Mouse (Mus musculus) MEL (cell line): ENCODE results near the gene Esd. TPM values are rescaled to one million over a fixed set of nuclear protein-coding genes. Genes with fewer than 3 reads are reported as not detected.

Experiments
- DNase-seq: peaks from one replicate; pipeline ENCODE4 v3.0.0; 2011; ENCODE audit warnings: low read depth, low spot score
- H3K27ac ChIP-seq: 2 replicates; pipeline ENCODE4 v1.5.1; 2012; ENCODE audit warnings: low read depth, mild to moderate bottlenecking, control low read depth, low read length, moderate library complexity; ENCODE audit not compliant: control insufficient read depth
- H3K27me3 ChIP-seq, 2 experiments: fragments of 150-350 bp in 1 of 2; sonication (generic) in 1 of 2; 2 replicates each; pipeline ENCODE4 v1.6.1; 2012; ENCODE audit warnings: low read length in 2 of 2, mild to moderate bottlenecking in 2 of 2, improper control_type of control experiment in 1 of 2, moderate library complexity in 1 of 2; ENCODE audit not compliant: insufficient read depth in 2 of 2, control insufficient read depth in 1 of 2
- H3K36me3 ChIP-seq, 2 experiments: 2 replicates each; pipeline ENCODE4 v1.6.1; 2012 to 2014; ENCODE audit warnings: low read length in 2 of 2, improper control_type of control experiment in 1 of 2, inconsistent platforms in 1 of 2, mild to moderate bottlenecking in 1 of 2; ENCODE audit not compliant: insufficient read depth in 2 of 2, control insufficient read depth in 1 of 2
- H3K4me1 ChIP-seq, 2 experiments: fragments of 150-350 bp in 1 of 2; sonication (generic) in 1 of 2; 2 replicates each; pipeline ENCODE4 v1.6.1; 2012; ENCODE audit warnings: low read length in 2 of 2, improper control_type of control experiment in 1 of 2, mild to moderate bottlenecking in 1 of 2; ENCODE audit not compliant: insufficient read depth in 2 of 2, control insufficient read depth in 1 of 2
- H3K4me3 ChIP-seq, 2 experiments: fragments of 150-350 bp in 1 of 2; sonication (generic) in 1 of 2; 2 replicates each; pipeline ENCODE4 v1.5.1; 2012; ENCODE audit warnings: low read depth in 2 of 2, low read length in 2 of 2, mild to moderate bottlenecking in 2 of 2, moderate library complexity in 2 of 2, control low read depth in 1 of 2, improper control_type of control experiment in 1 of 2; ENCODE audit not compliant: control insufficient read depth in 1 of 2, insufficient read depth in 1 of 2
- H3K79me2 ChIP-seq: 2 replicates; pipeline ENCODE4 v1.6.1; 2012; ENCODE audit warnings: mild to moderate bottlenecking, low read length, moderate library complexity; ENCODE audit not compliant: control insufficient read depth, poor library complexity, insufficient read depth
- H3K9ac ChIP-seq: 2 replicates; pipeline ENCODE4 v1.6.1; 2012; ENCODE audit warnings: low read depth, mild to moderate bottlenecking, control low read depth, low read length, moderate library complexity; ENCODE audit not compliant: control insufficient read depth, poor library complexity, severe bottlenecking
- H3K9me3 ChIP-seq: fragments of 150-350 bp; sonication (generic); replicated peaks from 2 replicates; pipeline ENCODE4 v1.6.1; 2012; ENCODE audit warnings: mild to moderate bottlenecking, low read length, improper control_type of control experiment, moderate library complexity; ENCODE audit not compliant: insufficient read depth
- BHLHE40 ChIP-seq: IDR thresholded peaks from 2 replicates; pipeline ENCODE4 v1.6.1; 2012; ENCODE audit warnings: low read depth, mild to moderate bottlenecking, inconsistent platforms, low read length, improper control_type of control experiment, borderline replicate concordance
- CHD1 ChIP-seq: IDR thresholded peaks from 2 replicates; pipeline ENCODE4 v1.6.1; 2012; ENCODE audit warnings: low read depth, mild to moderate bottlenecking, inconsistent platforms, low read length, improper control_type of control experiment
- CHD2 ChIP-seq: IDR thresholded peaks from 2 replicates; pipeline ENCODE4 v1.6.1; 2011; ENCODE audit warnings: low read length, improper control_type of control experiment
- CTCF ChIP-seq, 3 experiments: IDR thresholded peaks in 2 of 3; conservative IDR thresholded peaks in 1 of 3; 2 replicates each; pipeline ENCODE4 v1.5.1; 2011 to 2012; ENCODE audit warnings: low read length in 3 of 3, low read depth in 2 of 3, mild to moderate bottlenecking in 2 of 3, improper control_type of control experiment in 1 of 3, inconsistent platforms in 1 of 3, mixed read lengths in 1 of 3, moderate library complexity in 1 of 3; ENCODE audit not compliant: control insufficient read depth in 1 of 3, insufficient read depth in 1 of 3, poor library complexity in 1 of 3, severe bottlenecking in 1 of 3
- ELF1 ChIP-seq: IDR thresholded peaks from 2 replicates; pipeline ENCODE4 v1.6.1; 2014; ENCODE audit warnings: low read depth, mild to moderate bottlenecking, inconsistent platforms, low read length, improper control_type of control experiment, moderate library complexity
- GATA1 ChIP-seq: IDR thresholded peaks from 2 replicates; pipeline ENCODE4 v1.6.1; 2011; ENCODE audit warnings: low read depth, low read length, improper control_type of control experiment
- HCFC1 ChIP-seq: IDR thresholded peaks from 2 replicates; pipeline ENCODE4 v1.6.1; 2012; ENCODE audit warnings: low read depth, mild to moderate bottlenecking, inconsistent platforms, low read length, improper control_type of control experiment, moderate library complexity
- JUND ChIP-seq: IDR thresholded peaks from 2 replicates; pipeline ENCODE4 v1.6.1; 2011; ENCODE audit warnings: low read depth, mild to moderate bottlenecking, improper control_type of control experiment, low read length
- KAT2A ChIP-seq: conservative IDR thresholded peaks from 2 replicates; pipeline ENCODE4 v1.6.1; 2012; ENCODE audit warnings: low read depth, low read length, improper control_type of control experiment, inconsistent platforms
- MAFK ChIP-seq: IDR thresholded peaks from 2 replicates; pipeline ENCODE4 v1.6.1; 2011; ENCODE audit warnings: low read depth, mild to moderate bottlenecking, low read length, improper control_type of control experiment, borderline replicate concordance
- MAZ ChIP-seq: IDR thresholded peaks from 2 replicates; pipeline ENCODE4 v1.6.1; 2012; ENCODE audit warnings: low read depth, mild to moderate bottlenecking, inconsistent platforms, low read length, improper control_type of control experiment
- MEF2A ChIP-seq: IDR thresholded peaks from 2 replicates; pipeline ENCODE4 v1.6.1; 2014; ENCODE audit warnings: low read depth, mild to moderate bottlenecking, inconsistent platforms, low read length, improper control_type of control experiment; ENCODE audit not compliant: poor library complexity, insufficient replicate concordance, severe bottlenecking; ENCODE audit errors: extremely low read depth
- MXI1 ChIP-seq: IDR thresholded peaks from 2 replicates; pipeline ENCODE4 v1.6.1; 2011; ENCODE audit warnings: mild to moderate bottlenecking, low read depth, low read length, improper control_type of control experiment
- MYB ChIP-seq: IDR thresholded peaks from 2 replicates; pipeline ENCODE4 v1.6.1; 2011; ENCODE audit warnings: mild to moderate bottlenecking, low read depth, low read length, improper control_type of control experiment
- NRF1 ChIP-seq: IDR thresholded peaks from 2 replicates; pipeline ENCODE4 v1.6.1; 2014; ENCODE audit warnings: low read depth, mild to moderate bottlenecking, inconsistent platforms, low read length, improper control_type of control experiment, moderate library complexity; ENCODE audit not compliant: poor library complexity, insufficient read depth, severe bottlenecking
- RAD21 ChIP-seq: IDR thresholded peaks from 2 replicates; pipeline ENCODE4 v1.6.1; 2011; ENCODE audit warnings: mild to moderate bottlenecking, low read depth, low read length, improper control_type of control experiment
- RCOR1 ChIP-seq: IDR thresholded peaks from 2 replicates; pipeline ENCODE4 v1.6.1; 2012; ENCODE audit warnings: low read depth, mild to moderate bottlenecking, inconsistent platforms, low read length, improper control_type of control experiment
- TAL1 ChIP-seq: IDR thresholded peaks from 2 replicates; pipeline ENCODE4 v1.6.1; 2012; ENCODE audit warnings: mild to moderate bottlenecking, inconsistent platforms, low read length, moderate library complexity, mixed read lengths
- TCF12 ChIP-seq: IDR thresholded peaks from 2 replicates; pipeline ENCODE4 v1.6.1; 2014; ENCODE audit warnings: low read depth, mild to moderate bottlenecking, inconsistent platforms, low read length, improper control_type of control experiment, moderate library complexity
- UBTF ChIP-seq: IDR thresholded peaks from 2 replicates; pipeline ENCODE4 v1.6.1; 2012; ENCODE audit warnings: low read depth, mild to moderate bottlenecking, inconsistent platforms, low read length, improper control_type of control experiment, moderate library complexity, borderline replicate concordance; ENCODE audit not compliant: insufficient read depth
- ZKSCAN1 ChIP-seq: IDR thresholded peaks from 2 replicates; pipeline ENCODE4 v1.6.1; 2012; ENCODE audit warnings: low read depth, mild to moderate bottlenecking, inconsistent platforms, low read length, improper control_type of control experiment, moderate library complexity
- ZMIZ1 ChIP-seq: IDR thresholded peaks from 2 replicates; pipeline ENCODE4 v1.6.1; 2012; ENCODE audit warnings: low read depth, mild to moderate bottlenecking, inconsistent platforms, low read length, improper control_type of control experiment, moderate library complexity
- ZNF384 ChIP-seq: IDR thresholded peaks from 2 replicates; pipeline ENCODE4 v1.6.1; 2012; ENCODE audit warnings: low read depth, mild to moderate bottlenecking, inconsistent platforms, low read length, improper control_type of control experiment
- polyA plus RNA-seq, 2 experiments: library from polyadenylated mRNA; stranded (reverse) in 1 of 2; unstranded in 1 of 2; fragments of >175 nt in 1 of 2; fragments of >200 nt in 1 of 2; gene quantifications; 2 replicates each; pipeline versions ENCODE4 v1.2.1 to v1.2.4; 2012; ENCODE audit warnings: low replicate concordance in 2 of 2, low read depth in 1 of 2; ENCODE audit not compliant: insufficient read length in 2 of 2, insufficient read depth in 1 of 2, missing spikeins in 1 of 2
- total RNA-seq: library from RNA; depleted of rRNA; stranded (reverse); fragments of 300-350 nt; gene quantifications from 2 replicates; pipeline ENCODE4 v1.2.3, GENCODE M21; 2012

The Esd gene
- total and polyA plus RNA-seq, 3 experiments: 150 to 230 TPM; not detected in 1

DNA sequence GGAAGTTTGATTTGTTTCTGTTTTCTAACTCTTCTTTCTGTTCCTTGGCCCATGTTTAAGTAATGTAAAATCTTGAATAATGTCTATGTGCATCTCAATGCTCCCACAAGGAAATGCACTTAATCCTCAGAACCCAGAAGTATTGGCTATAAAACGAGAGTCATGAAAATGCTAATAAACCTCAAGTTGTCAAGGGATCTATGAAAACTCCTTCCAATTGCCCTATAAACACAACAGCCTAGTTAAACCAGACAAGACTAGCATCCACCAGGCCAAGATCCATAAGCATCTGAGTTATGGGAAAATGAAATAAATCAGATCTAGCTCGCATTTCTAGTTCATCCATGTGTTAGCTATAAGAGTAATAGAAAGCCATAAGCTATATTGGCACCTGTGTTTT is 40.1 kb upstream of the Esd start:
- DNase-seq: no peak
- H3K27me3 ChIP-seq: no peaks in the 10 kb centered on the region
- H3K36me3 ChIP-seq: no peaks in the 10 kb centered on the region
- H3K9me3 ChIP-seq: no peaks in the 10 kb centered on the region
- H3K4me1 ChIP-seq: no peaks in the 10 kb centered on the region
- TF ChIP-seq CHD2: no peak
- TF ChIP-seq MAZ: no peak
- TF ChIP-seq RCOR1: no peak
- no peak for TF ChIP-seq UBTF
- TF ChIP-seq CHD1: no peak
- no peak for TF ChIP-seq JUND
- TF ChIP-seq, all 39 proteins: peak for 0
- Histone ChIP-seq H3K27ac (no peak overlapping the region), H3K79me2 (no peaks in the 10 kb centered on the region), H3K4me3 (no peak overlapping the region), H3K9ac (no peak overlapping the region)

DNA sequence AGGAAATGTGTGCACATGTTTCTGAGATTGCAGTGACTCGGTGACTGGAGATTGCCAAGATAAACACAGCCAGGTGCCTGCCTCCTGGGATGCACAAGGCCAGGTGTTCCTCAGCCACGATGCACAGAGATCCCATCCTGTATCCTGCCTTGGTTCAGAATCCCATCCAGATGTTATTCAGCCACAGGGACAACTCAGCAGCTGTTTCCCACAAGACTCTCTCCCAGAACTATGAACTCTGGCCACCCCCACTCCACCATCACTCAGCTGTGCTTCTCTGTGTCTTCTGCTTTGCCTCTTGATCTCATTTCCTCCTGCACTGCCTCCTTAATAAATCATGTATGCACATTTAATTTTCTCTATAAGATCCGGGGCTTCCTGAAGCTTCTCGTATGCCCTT is 35.3 kb upstream of the Esd start:
- Histone ChIP-seq H3K27me3 (no peaks in the 10 kb centered on the region), H3K27ac (no peak overlapping the region), H3K9me3 (no peaks in the 10 kb centered on the region), H3K4me3 (no peak overlapping the region), H3K79me2 (no peaks in the 10 kb centered on the region), H3K9ac (no peak overlapping the region), H3K4me1 (no peaks in the 10 kb centered on the region), H3K36me3 (no peaks in the 10 kb centered on the region; a peak in 1 of 4 replicates)
- TF ChIP-seq MXI1 (no peak), MAFK (no peak), BHLHE40 (no peak), RAD21 (no peak), TAL1 (no peak), NRF1 (no peak), CTCF (IDR thresholded peaks at IDR 0.05 in 2 of 3, conservative IDR thresholded peaks at IDR 0.05 in 1 of 3; ENCODE audit: control insufficient read depth in 1 of 3, insufficient read depth in 1 of 3, low read depth in 2 of 3, low read length in 3 of 3, poor library complexity in 1 of 3, severe bottlenecking in 1 of 3) (no peak)
- no peak for DNase-seq

DNA sequence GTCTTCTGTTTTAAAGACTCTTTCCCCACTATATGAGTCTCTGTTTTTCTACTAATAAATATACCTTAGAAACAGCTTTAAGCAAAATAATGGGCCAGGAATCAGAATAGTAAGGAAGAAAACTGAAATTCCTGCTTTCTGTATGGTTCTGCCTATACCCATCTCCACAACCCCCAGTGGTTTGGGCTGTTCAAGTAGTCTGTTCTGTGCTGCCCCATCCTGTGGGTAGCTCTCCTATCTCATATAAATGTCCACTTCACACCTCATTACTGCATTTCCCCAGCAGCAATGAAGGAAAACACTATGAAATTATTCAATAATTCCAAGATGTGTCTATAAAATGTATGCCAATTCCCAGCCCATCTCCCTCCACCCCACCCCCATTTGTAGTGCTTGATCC is 34.7 kb upstream of the Esd start:
- no peaks in the 10 kb centered on the region for H3K27me3 ChIP-seq
- no peak overlapping the region for H3K27ac ChIP-seq
- no peaks in the 10 kb centered on the region for H3K4me1 ChIP-seq
- no peaks in the 10 kb centered on the region for H3K9me3 ChIP-seq
- no peak overlapping the region for H3K9ac ChIP-seq
- no peaks in the 10 kb centered on the region; a peak in 1 of 4 replicates for H3K36me3 ChIP-seq
- DNase-seq: no peak
- TF ChIP-seq MEF2A (no peak), JUND (no peak), MXI1 (no peak), ELF1 (no peak), UBTF (no peak), CHD1 (no peak), TCF12 (no peak), MYB (no peak), ZMIZ1 (no peak), ZKSCAN1 (no peak), GATA1 (no peak), CTCF (IDR thresholded peaks at IDR 0.05 in 2 of 3, conservative IDR thresholded peaks at IDR 0.05 in 1 of 3; ENCODE audit: control insufficient read depth in 1 of 3, insufficient read depth in 1 of 3, low read depth in 2 of 3, low read length in 3 of 3, poor library complexity in 1 of 3, severe bottlenecking in 1 of 3) (no peak), ZNF384 (no peak), RCOR1 (no peak), HCFC1 (no peak), KAT2A (no peak)
- no peaks in the 10 kb centered on the region for H3K79me2 ChIP-seq
- H3K4me3 ChIP-seq: no peak overlapping the region
